Mouse (Mus musculus) heart, embryonic 11.5 days (tissue): ENCODE results near the gene Slc25a42. TPM values are rescaled to one million over a fixed set of nuclear protein-coding genes. Genes with fewer than 3 reads are reported as not detected.

Experiments
- ATAC-seq: fragments of 200-750 bp; cut with Nextera tagmentation; replicated peaks from 2 replicates; pipeline ENCODE4 v1.8.0; 2017; ENCODE audit warnings: moderate library complexity; ENCODE audit not compliant: insufficient number of reproducible peaks, low FRiP score, low TSS enrichment
- H3K27ac ChIP-seq: fragments of 300-500 bp; sonication (generic); 2 replicates; pipeline ENCODE4 v1.5.1; 2014; ENCODE audit warnings: mild to moderate bottlenecking, low read depth, low read length
- H3K27me3 ChIP-seq: fragments of 300-500 bp; sonication (generic); 2 replicates; pipeline ENCODE4 v1.6.1; 2014; ENCODE audit warnings: mild to moderate bottlenecking, low read length, mixed read lengths; ENCODE audit not compliant: control insufficient read depth, insufficient read depth
- H3K36me3 ChIP-seq: fragments of 300-500 bp; sonication (generic); 2 replicates; pipeline ENCODE4 v1.6.1; 2014; ENCODE audit warnings: mild to moderate bottlenecking, low read length, moderate library complexity, mixed read lengths; ENCODE audit not compliant: control insufficient read depth, insufficient read depth
- H3K4me1 ChIP-seq: fragments of 300-500 bp; sonication (generic); 2 replicates; pipeline ENCODE4 v1.6.1; 2014; ENCODE audit warnings: low read length; ENCODE audit not compliant: control insufficient read depth, insufficient read depth
- H3K4me2 ChIP-seq: fragments of 300-500 bp; sonication (generic); 2 replicates; pipeline ENCODE4 v1.6.1; 2014; ENCODE audit warnings: mild to moderate bottlenecking, moderate library complexity
- H3K4me3 ChIP-seq: fragments of 300-500 bp; sonication (generic); 2 replicates; pipeline ENCODE4 v1.5.1; 2014; ENCODE audit warnings: low read depth, low read length
- H3K9ac ChIP-seq: fragments of 300-500 bp; sonication (generic); 2 replicates; pipeline ENCODE4 v1.6.1; 2014; ENCODE audit warnings: mild to moderate bottlenecking, low read depth, low read length, moderate library complexity
- H3K9me3 ChIP-seq: fragments of 300-500 bp; sonication (generic); replicated peaks from 2 replicates; pipeline ENCODE4 v1.6.1; 2016; ENCODE audit warnings: low read length; ENCODE audit not compliant: control insufficient read depth
- WGBS: fragments of 180-500 bp; shearing (Covaris S2); extraction: QIAGEN DNeasy Blood & Tissue Kit; methylation state at CpG from one replicate; pipeline ENCODE4 v1.1.7; 2014; ENCODE audit not compliant: insufficient replicate concordance; 5-methylcytosine and 5-hydroxymethylcytosine counted together
- polyA plus RNA-seq: library from polyadenylated mRNA; unstranded; fragments of >200 nt; fragmentation: Nextera tagmentation; extraction: Ambion mirVana; gene quantifications from 2 replicates; pipeline ENCODE4 v1.2.1, GENCODE M21; 2014

Gene Slc25a42
- polyA plus RNA-seq, 1 experiment from 2014 or later = 5.2 TPM

- H3K4me1 ChIP-seq = no peaks in the 10 kb centered on the region
Measured at GRCm38 (mm10) chr8:70194191-70194590, 17.9 kb downstream of the Slc25a42 start.

DNA sequence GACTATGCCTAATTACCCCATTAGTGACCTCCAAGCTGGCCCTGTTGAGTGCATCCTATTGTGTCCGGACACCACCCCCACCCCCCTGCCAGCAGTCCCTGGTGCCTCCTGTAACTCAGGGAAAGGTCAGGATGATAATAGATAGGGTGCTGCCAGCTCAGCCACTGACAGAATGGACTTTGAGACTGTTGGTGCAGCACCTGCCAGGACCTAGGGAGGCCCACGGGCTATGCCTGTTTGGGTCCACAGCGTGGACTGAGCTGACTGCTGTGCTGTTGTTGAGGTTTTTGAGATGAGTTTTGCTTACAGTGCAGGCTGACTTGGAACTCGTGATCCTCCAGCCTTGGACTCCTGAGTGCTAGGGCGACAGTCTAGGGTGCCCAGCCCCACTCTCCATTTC lies 18.9 kb downstream of the Slc25a42 start:
- Histone ChIP-seq H3K9me3 (no peaks in the 10 kb centered on the region), H3K27ac (no peak overlapping the region), H3K36me3 (no peaks in the 10 kb centered on the region), H3K4me3 (no peak overlapping the region), H3K9ac (no peak overlapping the region), H3K27me3 (no peaks in the 10 kb centered on the region), H3K4me2 (no peak overlapping the region), H3K4me1 (no peaks in the 10 kb centered on the region)
- 73% methylated on average over 5 of the region's 5 CpGs for WGBS
- ATAC-seq = no peak

More at GRCm38 (mm10) chr8:70194191-70194590, 17.9 kb downstream of the Slc25a42 start:
- Histone ChIP-seq H3K27ac (no peak overlapping the region), H3K36me3 (no peaks in the 10 kb centered on the region), H3K9me3 (no peaks in the 10 kb centered on the region), H3K27me3 (0 out of 2 replicates have a peak, but pooled peaks cover 2% of the 10 kb centered on the region), H3K9ac (no peak overlapping the region), H3K4me3 (no peak overlapping the region), H3K4me2 (no peak overlapping the region)
- ATAC-seq = no peak
- 73% methylated on average over 3 of the region's 3 CpGs for WGBS

DNA sequence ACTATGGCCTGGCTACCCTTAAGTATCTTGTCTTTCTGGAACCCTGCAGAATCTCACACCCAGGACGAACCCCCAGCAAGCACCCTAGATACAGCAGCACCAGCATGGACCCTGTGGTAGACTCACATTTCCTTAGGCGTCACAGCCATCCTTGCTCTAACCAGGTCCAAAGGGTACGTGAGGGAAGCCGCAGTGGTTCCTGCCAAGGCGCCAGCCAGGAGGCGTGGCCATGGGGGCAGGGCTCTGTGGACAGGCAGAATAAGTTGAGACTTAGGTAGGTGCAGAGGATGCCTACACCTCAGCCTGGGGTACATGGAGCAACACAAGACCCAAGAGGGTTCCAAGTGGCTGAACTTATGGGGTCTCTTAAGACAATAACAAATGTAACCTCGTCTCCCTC lies 23.4 kb downstream of the Slc25a42 start:
- H3K27me3 ChIP-seq = no peaks in the 10 kb centered on the region
- WGBS = 56% methylated on average over 7 of the region's 7 CpGs
- no peak overlapping the region for H3K4me3 ChIP-seq
- no peaks in the 10 kb centered on the region for H3K4me1 ChIP-seq
- H3K36me3 ChIP-seq = no peaks in the 10 kb centered on the region
- no peaks in the 10 kb centered on the region for H3K9me3 ChIP-seq
- H3K9ac ChIP-seq = no peak overlapping the region
- ATAC-seq = no peak
- no peak overlapping the region for H3K27ac ChIP-seq
- H3K4me2 ChIP-seq = no peak overlapping the region

DNA sequence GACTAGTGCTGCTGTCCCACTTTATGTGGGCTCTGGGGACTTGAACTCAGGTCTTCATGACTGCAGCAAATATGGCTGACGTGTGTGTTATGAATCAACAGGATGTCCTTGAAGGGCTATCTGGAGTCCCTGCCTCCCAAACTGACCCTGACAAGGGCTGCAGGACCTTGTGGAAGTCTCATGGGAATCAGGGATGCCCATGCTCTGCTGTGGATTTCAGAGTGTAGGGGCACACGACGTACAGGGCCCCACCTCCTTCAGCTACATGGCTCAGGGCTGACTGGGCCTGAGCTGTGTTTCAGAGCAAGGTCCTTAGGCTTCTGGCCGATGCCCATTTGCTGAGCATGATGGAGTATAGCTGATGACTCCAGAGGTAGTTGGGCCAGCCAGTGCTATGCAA lies 28.9 kb downstream of the Slc25a42 start:
- H3K27ac ChIP-seq = no peak overlapping the region
- peaks cover 20% of the 10 kb centered on the region for H3K36me3 ChIP-seq
- H3K4me2 ChIP-seq = no peak overlapping the region
- 80% methylated on average over 4 of the region's 4 CpGs for WGBS
- no peaks in the 10 kb centered on the region for H3K27me3 ChIP-seq
- H3K9me3 ChIP-seq = no peaks in the 10 kb centered on the region
- H3K9ac ChIP-seq = no peak overlapping the region
- ATAC-seq = no peak
- no peak overlapping the region for H3K4me3 ChIP-seq
- H3K4me1 ChIP-seq = no peaks in the 10 kb centered on the region

DNA sequence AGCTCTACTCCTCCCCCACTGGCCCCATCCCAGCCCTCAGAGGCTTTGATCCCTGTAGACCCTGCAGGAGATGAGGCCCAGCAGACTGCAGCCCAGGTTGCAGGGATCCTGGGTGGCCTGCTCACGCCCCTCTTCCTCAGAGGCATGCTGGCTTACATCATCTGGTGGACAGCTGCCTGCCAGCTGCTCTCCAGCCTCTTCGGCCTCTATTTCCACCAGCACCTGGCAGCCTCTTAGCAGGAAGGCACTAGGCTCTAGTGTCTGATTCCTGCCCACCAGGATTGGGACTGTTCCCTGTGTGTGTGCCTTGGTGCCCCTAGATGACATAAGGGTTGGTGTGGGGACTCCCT lies 30.2 kb downstream of the Slc25a42 start:
- H3K4me1 ChIP-seq = no peaks in the 10 kb centered on the region
- no peak overlapping the region for H3K27ac ChIP-seq
- no peak for ATAC-seq
- WGBS = 52% methylated on average over 2 of the region's 2 CpGs
- H3K9ac ChIP-seq = no peak overlapping the region
- peaks cover 20% of the 10 kb centered on the region for H3K36me3 ChIP-seq
- no peaks in the 10 kb centered on the region for H3K9me3 ChIP-seq
- no peaks in the 10 kb centered on the region for H3K27me3 ChIP-seq
- no peak overlapping the region for H3K4me2 ChIP-seq
- no peak overlapping the region for H3K4me3 ChIP-seq

GRCm38 (mm10) chr8:70181212-70181902 lies 30.7 kb downstream of the Slc25a42 start:
- Histone ChIP-seq H3K4me3 (no peak overlapping the region), H3K9ac (no peak overlapping the region), H3K4me2 (no peak overlapping the region), H3K4me1 (no peaks in the 10 kb centered on the region), H3K27me3 (no peaks in the 10 kb centered on the region), H3K36me3 (peaks cover 22% of the 10 kb centered on the region), H3K27ac (no peak overlapping the region), H3K9me3 (no peaks in the 10 kb centered on the region)
- no peak for ATAC-seq
- WGBS = 70% methylated on average over 16 of the region's 16 CpGs

GRCm38 (mm10) chr8:70179082-70179481 lies 33.0 kb downstream of the Slc25a42 start:
- WGBS = 93% methylated on average over 4 of the region's 4 CpGs
- ATAC-seq = no peak

GRCm38 (mm10) chr8:70178231-70178630 lies 33.9 kb downstream of the Slc25a42 start:
- Histone ChIP-seq H3K27me3 (no peaks in the 10 kb centered on the region), H3K4me1 (peaks cover 7% of the 10 kb centered on the region), H3K9me3 (no peaks in the 10 kb centered on the region), H3K9ac (no peak overlapping the region), H3K36me3 (peaks cover 20% of the 10 kb centered on the region), H3K4me3 (no peak overlapping the region), H3K4me2 (no peak overlapping the region), H3K27ac (no peak overlapping the region)
- no peak for ATAC-seq
- WGBS = 90% methylated on average over 2 of the region's 2 CpGs

More at GRCm38 (mm10) chr8:70179082-70179481, 33.0 kb downstream of the Slc25a42 start:
- Histone ChIP-seq H3K27me3 (no peaks in the 10 kb centered on the region), H3K4me1 (peaks cover 4% of the 10 kb centered on the region; the same call in 1 of the 2 replicates), H3K4me3 (no peak overlapping the region), H3K9me3 (no peaks in the 10 kb centered on the region), H3K36me3 (peaks cover 22% of the 10 kb centered on the region), H3K4me2 (no peak overlapping the region), H3K9ac (no peak overlapping the region), H3K27ac (no peak overlapping the region)

GRCm38 (mm10) chr8:70174079-70174478 lies 38.0 kb downstream of the Slc25a42 start:
- WGBS = 52% methylated on average over 7 of the region's 7 CpGs
- Histone ChIP-seq H3K4me1 (peaks cover 8% of the 10 kb centered on the region), H3K4me2 (peak overlapping the region; percentile 56), H3K27me3 (no peaks in the 10 kb centered on the region), H3K9ac (no peak overlapping the region), H3K9me3 (no peaks in the 10 kb centered on the region), H3K36me3 (peaks cover 6% of the 10 kb centered on the region; the same call in 1 of the 2 replicates), H3K4me3 (no peak overlapping the region), H3K27ac (peak overlapping the region; percentile 62; the same call in 1 of the 2 replicates)
- peak; percentile 46; the same call in 1 of the 2 replicates for ATAC-seq
